Mouse (Mus musculus) cortical plate, adult 2 months (tissue): ENCODE measurements around the gene Ppp2r5d.

Experiments
- CTCF ChIP-seq: fragments of 200-500 bp; IDR thresholded peaks from 2 replicates; pipeline ENCODE4 v1.5.1; 2011; ENCODE audit warnings: mild to moderate bottlenecking, control low read depth, low read length; ENCODE audit not compliant: insufficient read depth; ENCODE audit errors: extremely low read depth
- POLR2A ChIP-seq: fragments of 200-500 bp; IDR thresholded peaks from 2 replicates; pipeline ENCODE4 v1.6.1; 2011; ENCODE audit warnings: mild to moderate bottlenecking, low read length, control low read depth; ENCODE audit not compliant: insufficient read depth; ENCODE audit errors: extremely low read depth

DNA sequence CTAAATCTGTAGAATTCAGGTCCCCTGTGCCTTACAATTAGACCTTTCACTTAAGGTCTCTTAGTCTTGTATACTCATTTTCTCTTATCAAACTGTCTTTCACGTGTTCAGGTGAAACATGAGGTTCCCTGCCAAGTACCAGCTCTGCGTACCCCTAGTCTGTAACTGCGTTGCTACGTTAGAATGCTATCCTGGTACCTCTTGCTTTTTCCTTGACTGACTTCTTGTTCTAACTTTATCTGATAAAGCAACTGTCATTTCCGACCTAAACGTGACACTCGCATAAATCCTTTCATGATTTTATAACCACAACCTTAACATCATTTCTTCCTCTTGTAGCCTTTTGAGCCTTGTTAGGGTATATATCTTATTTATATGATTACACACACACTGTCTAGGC lies 7.5 kb upstream of the Ppp2r5d start:
- TF ChIP-seq CTCF (no peak), POLR2A (no peak)
